Mouse (Mus musculus): ENCODE results near the gene Ogt.
A peak's percentile ranks its signal among the peaks of the same experiment; 100 is the strongest.

Gene Ogt

GRCm38 (mm10) chrX:101705111-101705510, 65.3 kb downstream of the Ogt start:
- TF ChIP-seq NANOG (IDR thresholded peaks at IDR 0.05; ENCODE audit: borderline replicate concordance, low read length) (no peak), POU5F1 (IDR thresholded peaks at IDR 0.05; ENCODE audit: borderline replicate concordance, low read length) (no peak), CTCF (conservative IDR thresholded peaks at IDR 0.05; ENCODE audit: low read length) (no peak)
- peaks cover 26% of the 10 kb centered on the region for H3K36me3 ChIP-seq (ENCODE audit: insufficient read depth, low read length)
- no peaks in the 10 kb centered on the region for H3K4me1 ChIP-seq (replicated peaks; ENCODE audit: low read depth, low read length)
- no peak overlapping the region for H3K4me3 ChIP-seq (replicated peaks; ENCODE audit: low read length)
- no peaks in the 10 kb centered on the region for H3K9me3 ChIP-seq (ENCODE audit: low read length)
- peaks cover 8% of the 10 kb centered on the region; the same call in 1 of the 2 replicates for H3K27me3 ChIP-seq (ENCODE audit: insufficient read depth, low read length)

- TF ChIP-seq CTCF (conservative IDR thresholded peaks at IDR 0.05; ENCODE audit: low read length) (no peak), NANOG (IDR thresholded peaks at IDR 0.05; ENCODE audit: borderline replicate concordance, low read length) (peak; percentile 99), POU5F1 (IDR thresholded peaks at IDR 0.05; ENCODE audit: borderline replicate concordance, low read length) (peak; percentile 62; the same call in 1 of the 2 replicates)
Measured at GRCm38 (mm10) chrX:101720401-101720800, 80.5 kb downstream of the Ogt start.

GRCm38 (mm10) chrX:101730010-101730409, 90.2 kb downstream of the Ogt start:
- peaks cover 9% of the 10 kb centered on the region for H3K4me1 ChIP-seq (replicated peaks; ENCODE audit: low read depth, low read length)
- peaks cover 34% of the 10 kb centered on the region for H3K27me3 ChIP-seq (ENCODE audit: insufficient read depth, low read length)
- H3K4me3 ChIP-seq (replicated peaks; ENCODE audit: low read length), result no peak overlapping the region
- no peaks in the 10 kb centered on the region for H3K36me3 ChIP-seq (ENCODE audit: insufficient read depth, low read length)
- no peaks in the 10 kb centered on the region for H3K9me3 ChIP-seq (ENCODE audit: low read length)
- TF ChIP-seq NANOG (IDR thresholded peaks at IDR 0.05; ENCODE audit: borderline replicate concordance, low read length), result no peak
- TF ChIP-seq POU5F1 (IDR thresholded peaks at IDR 0.05; ENCODE audit: borderline replicate concordance, low read length), result no peak
- TF ChIP-seq CTCF (conservative IDR thresholded peaks at IDR 0.05; ENCODE audit: low read length), result no peak

More at GRCm38 (mm10) chrX:101720401-101720800, 80.5 kb downstream of the Ogt start:
- H3K4me1 ChIP-seq (replicated peaks; ENCODE audit: low read depth, low read length), result peaks cover 4% of the 10 kb centered on the region
- H3K27me3 ChIP-seq (ENCODE audit: insufficient read depth, low read length), result peaks cover 60% of the 10 kb centered on the region
- H3K4me3 ChIP-seq (replicated peaks; ENCODE audit: low read length), result no peak overlapping the region
- H3K36me3 ChIP-seq (ENCODE audit: insufficient read depth, low read length), result no peaks in the 10 kb centered on the region
- H3K9me3 ChIP-seq (ENCODE audit: low read length), result no peaks in the 10 kb centered on the region

- Histone ChIP-seq H3K4me3 (replicated peaks; ENCODE audit: low read length) (no peak overlapping the region), H3K36me3 (ENCODE audit: insufficient read depth, low read length) (no peaks in the 10 kb centered on the region), H3K27me3 (ENCODE audit: insufficient read depth, low read length) (peaks cover 47% of the 10 kb centered on the region), H3K9me3 (ENCODE audit: low read length) (no peaks in the 10 kb centered on the region), H3K4me1 (replicated peaks; ENCODE audit: low read depth, low read length) (peaks cover 17% of the 10 kb centered on the region)
- TF ChIP-seq POU5F1 (IDR thresholded peaks at IDR 0.05; ENCODE audit: borderline replicate concordance, low read length) (no peak), CTCF (conservative IDR thresholded peaks at IDR 0.05; ENCODE audit: low read length) (no peak), NANOG (IDR thresholded peaks at IDR 0.05; ENCODE audit: borderline replicate concordance, low read length) (no peak)
Measured at GRCm38 (mm10) chrX:101732644-101733043, 92.8 kb downstream of the Ogt start.

GRCm38 (mm10) chrX:101733288-101733687, 93.4 kb downstream of the Ogt start:
- Histone ChIP-seq H3K36me3 (ENCODE audit: insufficient read depth, low read length) (no peaks in the 10 kb centered on the region), H3K27me3 (ENCODE audit: insufficient read depth, low read length) (peaks cover 51% of the 10 kb centered on the region), H3K4me3 (replicated peaks; ENCODE audit: low read length) (no peak overlapping the region), H3K9me3 (ENCODE audit: low read length) (no peaks in the 10 kb centered on the region), H3K4me1 (replicated peaks; ENCODE audit: low read depth, low read length) (peaks cover 17% of the 10 kb centered on the region)
- TF ChIP-seq NANOG (IDR thresholded peaks at IDR 0.05; ENCODE audit: borderline replicate concordance, low read length) (no peak), CTCF (conservative IDR thresholded peaks at IDR 0.05; ENCODE audit: low read length) (no peak), POU5F1 (IDR thresholded peaks at IDR 0.05; ENCODE audit: borderline replicate concordance, low read length) (no peak)

- no peak within 1 kb of the TSS for H3K4me3 ChIP-seq (replicated peaks; ENCODE audit: low read length)
- TF ChIP-seq POU5F1 (IDR thresholded peaks at IDR 0.05; ENCODE audit: borderline replicate concordance, low read length) (no peak), NANOG (IDR thresholded peaks at IDR 0.05; ENCODE audit: borderline replicate concordance, low read length) (no peak), CTCF (conservative IDR thresholded peaks at IDR 0.05; ENCODE audit: low read length) (no peak)
- no peaks in the 10 kb centered on the region for H3K36me3 ChIP-seq (ENCODE audit: insufficient read depth, low read length)
- H3K9me3 ChIP-seq (ENCODE audit: low read length), result no peaks in the 10 kb centered on the region
- H3K4me1 ChIP-seq (replicated peaks; ENCODE audit: low read depth, low read length), result peaks cover 17% of the 10 kb centered on the region
- H3K27me3 ChIP-seq (ENCODE audit: insufficient read depth, low read length), result peaks cover 51% of the 10 kb centered on the region
Measured at GRCm38 (mm10) chrX:101733828-101734319, 94.0 kb downstream of the Ogt start, which contains the start of gene Cxcr3. Gene Cxcr3 (minus strand): TSS chrX:101734269.
